Mouse (Mus musculus) gonadal fat pad, adult 2 months (tissue): ENCODE results near the gene Ube2d3. TPM values are rescaled to one million over a fixed set of nuclear protein-coding genes. Genes with fewer than 3 reads are reported as not detected.

Experiments used
- DNase-seq: peaks from one replicate; pipeline ENCODE4 v3.0.0-alpha.2; 2012; ENCODE audit warnings: low read depth
- polyA plus RNA-seq: library from polyadenylated mRNA; depleted of rRNA; stranded (reverse); fragments of >200 nt; gene quantifications from 2 replicates; pipeline ENCODE4 v1.2.3, GENCODE M21; 2012; rRNA removed

The Ube2d3 gene
- polyA plus RNA-seq, result 246 and 275 TPM in 2 replicates

- no peak for DNase-seq
Observed at GRCm38 (mm10) chr3:135437758-135438495, at the start of gene Ube2d3. Gene Ube2d3 (plus strand): TSS chr3:135438149.

GRCm38 (mm10) chr3:135393186-135393585 lies 44.8 kb upstream of the Ube2d3 start:
- no peak for DNase-seq

- no peak for DNase-seq
Observed at GRCm38 (mm10) chr3:135395085-135395484, 42.9 kb upstream of the Ube2d3 start.

GRCm38 (mm10) chr3:135396081-135396480 lies 41.9 kb upstream of the Ube2d3 start:
- DNase-seq, result no peak

- no peak for DNase-seq
Observed at GRCm38 (mm10) chr3:135397112-135397511, 40.8 kb upstream of the Ube2d3 start.

GRCm38 (mm10) chr3:135402201-135402658 lies 35.7 kb upstream of the Ube2d3 start:
- no peak for DNase-seq

- no peak for DNase-seq
Observed at GRCm38 (mm10) chr3:135403211-135403610, 34.7 kb upstream of the Ube2d3 start.

GRCm38 (mm10) chr3:135403856-135404255 lies 34.1 kb upstream of the Ube2d3 start:
- DNase-seq, result no peak

GRCm38 (mm10) chr3:135404599-135404998 lies 33.4 kb upstream of the Ube2d3 start:
- DNase-seq, result no peak

- DNase-seq, result no peak
Observed at GRCm38 (mm10) chr3:135407351-135407750, 30.6 kb upstream of the Ube2d3 start.

GRCm38 (mm10) chr3:135409219-135409618 lies 28.7 kb upstream of the Ube2d3 start:
- no peak for DNase-seq

- no peak for DNase-seq
Observed at GRCm38 (mm10) chr3:135411056-135411455, 26.9 kb upstream of the Ube2d3 start.

GRCm38 (mm10) chr3:135411824-135412223 lies 26.1 kb upstream of the Ube2d3 start:
- DNase-seq, result no peak

- no peak for DNase-seq
Observed at GRCm38 (mm10) chr3:135417245-135417644, 20.7 kb upstream of the Ube2d3 start.

- no peak for DNase-seq
Observed at GRCm38 (mm10) chr3:135417799-135418198, 20.1 kb upstream of the Ube2d3 start.

GRCm38 (mm10) chr3:135420542-135421309 lies 17.2 kb upstream of the Ube2d3 start:
- no peak for DNase-seq

GRCm38 (mm10) chr3:135421310-135421594 lies 16.7 kb upstream of the Ube2d3 start:
- DNase-seq, result no peak

- DNase-seq, result no peak
Observed at GRCm38 (mm10) chr3:135422232-135422855, 15.6 kb upstream of the Ube2d3 start.

- DNase-seq, result no peak
Observed at GRCm38 (mm10) chr3:135422856-135423607, 14.9 kb upstream of the Ube2d3 start.

- DNase-seq, result no peak
Observed at GRCm38 (mm10) chr3:135423608-135424212, 14.2 kb upstream of the Ube2d3 start, which contains the start of gene Cisd2. Gene Cisd2 (minus strand): TSS chr3:135423925.

- DNase-seq, result no peak
Observed at GRCm38 (mm10) chr3:135436901-135437616, 890 bp upstream of the Ube2d3 start.
